Mouse (Mus musculus) right cerebral cortex, postnatal 14 days (tissue): ENCODE results near the gene Spock1.
A peak's percentile ranks its signal among the peaks of the same experiment; 100 is the strongest.

Experiments
- DNase-seq: peaks from one replicate; pipeline ENCODE4 v3.0.0; 2022

Gene Spock1

DNA sequence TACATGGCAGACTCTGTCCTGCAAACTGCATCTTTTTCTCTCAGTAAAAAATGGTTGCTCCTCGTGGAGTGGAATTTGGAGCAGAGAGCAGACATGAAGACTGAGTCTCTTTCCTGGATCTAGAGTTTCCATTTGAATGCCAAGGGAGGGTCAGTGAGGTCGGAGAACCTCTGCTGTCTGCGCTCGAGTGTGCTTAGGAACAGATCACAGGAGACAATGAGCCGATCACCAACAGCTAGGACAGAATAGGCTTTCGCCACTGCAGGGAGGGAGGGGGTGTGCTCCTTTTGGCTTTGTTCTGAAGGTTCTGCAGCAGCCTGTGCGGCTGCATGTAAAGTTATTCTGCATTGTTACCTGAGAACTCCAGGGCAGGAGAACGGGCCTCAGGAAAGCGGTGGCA is 49.6 kb downstream of the Spock1 start:
- no peak for DNase-seq

DNA sequence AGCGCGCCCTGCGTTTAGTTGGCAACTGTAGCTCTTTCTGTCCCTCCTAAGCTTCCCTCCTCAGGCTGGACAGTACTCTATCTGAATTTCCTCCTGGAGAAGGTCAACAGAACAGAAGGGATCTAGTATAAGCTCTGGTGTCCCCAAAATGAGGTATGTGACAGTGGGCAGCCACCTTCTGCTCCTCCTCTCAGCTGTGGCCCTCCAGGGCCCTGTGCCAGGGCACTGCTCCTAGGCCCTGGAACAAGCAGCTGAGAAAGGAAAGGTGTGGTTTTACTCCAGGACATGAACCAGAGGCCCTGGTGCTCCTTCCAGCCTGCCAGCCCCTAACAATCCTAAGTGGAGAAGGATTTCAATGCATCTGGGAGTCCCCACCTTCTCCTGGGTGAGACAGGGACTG is 51.1 kb downstream of the Spock1 start:
- no peak for DNase-seq

- DNase-seq, result no peak
Measured at GRCm38 (mm10) chr13:57856311-57856853, 51.8 kb downstream of the Spock1 start.

DNA sequence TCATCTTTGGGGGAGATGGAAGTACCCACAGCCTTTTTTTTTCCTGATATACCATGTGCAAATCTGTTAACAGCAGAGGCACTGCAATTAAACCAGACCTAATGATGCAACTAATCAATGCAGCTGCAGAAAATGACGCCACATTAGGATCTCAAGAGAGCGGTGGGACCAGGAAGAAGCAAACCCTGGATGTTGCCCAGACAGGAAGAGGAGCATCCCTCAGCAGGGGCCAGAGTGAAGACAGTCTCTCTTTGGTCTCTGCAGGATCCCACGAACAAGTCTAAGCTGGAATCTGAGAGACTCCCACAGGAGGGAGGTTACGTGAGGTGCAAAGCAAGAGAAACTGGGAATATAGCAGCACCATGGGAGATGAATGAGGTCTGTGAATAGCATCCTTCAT is 52.4 kb downstream of the Spock1 start:
- DNase-seq, result no peak

GRCm38 (mm10) chr13:57854416-57854815 is 53.7 kb downstream of the Spock1 start:
- no peak for DNase-seq

- no peak for DNase-seq
Measured at GRCm38 (mm10) chr13:57853621-57854020, 54.5 kb downstream of the Spock1 start.

- no peak for DNase-seq
Measured at GRCm38 (mm10) chr13:57853156-57853555, 55.0 kb downstream of the Spock1 start.

DNA sequence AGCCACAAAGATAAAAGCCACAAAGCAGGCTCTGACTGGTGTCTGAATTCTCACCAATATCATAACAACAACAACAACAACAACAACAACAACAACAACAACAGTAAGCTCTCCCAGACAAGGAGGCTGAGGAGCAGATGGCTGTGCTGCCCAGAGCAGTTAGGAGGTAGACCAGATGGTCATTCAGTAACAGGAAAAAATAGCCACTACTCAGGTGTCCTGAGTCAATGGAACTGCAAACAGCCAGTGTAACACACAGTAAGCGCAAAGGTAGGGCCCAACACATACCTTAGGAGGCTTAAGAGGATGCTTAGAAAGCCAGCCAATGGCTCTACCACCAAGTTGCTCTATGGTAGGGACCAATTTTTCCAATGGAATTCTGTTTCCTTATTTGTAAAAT is 59.2 kb downstream of the Spock1 start:
- DNase-seq, result no peak

DNA sequence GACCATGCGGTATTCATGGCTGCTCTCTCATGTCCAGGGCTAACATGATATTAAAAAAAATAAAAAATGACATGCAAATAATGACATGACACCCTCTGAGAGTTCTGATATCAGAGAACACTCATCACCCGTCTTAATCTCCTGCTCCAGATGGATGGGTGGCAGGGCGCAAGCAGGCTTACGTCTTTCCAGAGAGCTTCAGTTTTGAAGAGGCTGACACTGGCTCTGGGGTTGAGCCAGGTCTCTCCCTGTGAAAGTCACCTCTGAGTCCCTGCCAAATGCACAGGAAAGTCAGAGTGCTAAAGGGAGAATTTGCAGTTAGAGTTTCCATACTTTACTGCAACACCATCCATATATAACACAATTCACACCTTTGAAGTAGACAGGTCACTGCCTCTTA is 61.0 kb downstream of the Spock1 start:
- no peak for DNase-seq

- no peak for DNase-seq
Measured at GRCm38 (mm10) chr13:57846468-57846867, 61.7 kb downstream of the Spock1 start.

GRCm38 (mm10) chr13:57841141-57841848 is 66.8 kb downstream of the Spock1 start:
- no peak for DNase-seq

DNA sequence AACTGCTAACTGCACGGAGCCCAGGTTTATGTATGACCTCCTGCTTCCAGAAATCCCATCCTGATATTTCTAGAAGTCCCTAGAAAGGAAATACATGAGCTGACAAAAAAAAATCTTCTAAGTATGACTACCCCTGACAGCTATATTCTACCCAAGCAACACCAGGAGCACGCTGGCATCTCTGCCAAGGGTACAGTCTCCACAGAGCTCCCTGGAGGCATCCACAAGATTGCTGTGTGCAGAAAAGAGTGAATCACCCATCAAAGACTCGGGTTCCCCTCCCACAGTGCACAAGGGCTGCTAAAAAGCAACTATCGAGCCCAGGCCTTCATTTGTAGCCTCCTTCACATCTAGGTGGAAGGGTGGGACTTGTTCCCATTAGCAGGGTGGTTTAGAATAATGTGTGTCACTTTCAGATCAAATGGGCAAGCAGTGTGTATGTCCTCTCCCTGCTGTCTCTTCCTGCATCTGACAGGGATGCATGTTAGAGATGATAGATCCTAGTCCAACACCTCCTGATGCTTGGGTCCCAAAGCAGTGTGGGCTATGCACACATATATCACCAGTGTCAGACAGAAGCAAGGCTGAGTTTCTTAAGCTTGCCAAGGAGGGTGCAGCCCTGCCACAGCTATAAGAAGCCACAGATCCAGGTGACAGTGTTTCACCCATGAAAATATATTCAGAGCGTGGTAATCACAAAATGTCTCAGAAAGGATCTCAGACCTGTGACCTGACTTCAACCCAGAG is 70.3 kb downstream of the Spock1 start:
- DNase-seq, result peak; percentile 32

- DNase-seq, result no peak
Measured at GRCm38 (mm10) chr13:57831374-57832163, 76.6 kb downstream of the Spock1 start.

DNA sequence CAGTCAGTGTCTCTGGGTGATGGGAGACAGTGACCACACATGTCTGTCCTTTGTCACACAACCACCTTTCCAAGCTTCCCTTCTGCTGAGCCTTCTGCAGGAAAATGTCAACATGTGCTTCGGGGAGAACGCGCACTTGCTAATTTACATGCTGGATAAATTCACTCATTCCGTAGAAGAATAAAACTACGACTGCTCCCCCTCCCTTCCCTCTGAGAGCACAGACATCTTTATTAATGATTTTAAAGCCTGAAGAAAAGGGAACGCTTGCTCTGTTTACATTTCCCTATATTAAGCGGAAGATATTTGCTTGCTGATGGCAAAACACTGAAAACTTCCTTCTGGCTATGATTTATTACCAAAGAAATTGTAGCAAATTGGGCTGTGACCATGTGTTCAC is 77.2 kb downstream of the Spock1 start:
- DNase-seq, result no peak

GRCm38 (mm10) chr13:57830091-57830490 is 78.0 kb downstream of the Spock1 start:
- DNase-seq, result no peak

DNA sequence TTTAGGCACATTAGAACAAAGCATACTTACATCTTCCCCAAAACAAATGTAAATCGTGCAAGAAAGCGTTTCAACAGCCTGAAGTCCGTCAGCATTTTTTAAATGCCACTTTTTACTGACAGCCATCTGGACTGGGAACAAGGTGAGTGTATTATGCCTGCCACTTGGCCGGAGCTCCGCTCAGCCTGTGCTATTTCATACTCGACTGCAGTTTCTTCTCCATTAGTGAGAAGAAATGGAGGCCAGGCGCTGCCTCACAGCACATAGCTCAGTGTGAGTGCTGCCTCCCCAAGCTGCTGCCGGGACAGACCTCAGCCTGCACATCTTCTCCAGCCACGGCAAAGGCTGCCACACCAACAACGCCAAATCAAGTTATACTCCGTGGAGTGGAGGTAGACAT is 91.9 kb downstream of the Spock1 start:
- DNase-seq, result no peak

- DNase-seq, result no peak
Measured at GRCm38 (mm10) chr13:57812643-57813042, 95.5 kb downstream of the Spock1 start.

DNA sequence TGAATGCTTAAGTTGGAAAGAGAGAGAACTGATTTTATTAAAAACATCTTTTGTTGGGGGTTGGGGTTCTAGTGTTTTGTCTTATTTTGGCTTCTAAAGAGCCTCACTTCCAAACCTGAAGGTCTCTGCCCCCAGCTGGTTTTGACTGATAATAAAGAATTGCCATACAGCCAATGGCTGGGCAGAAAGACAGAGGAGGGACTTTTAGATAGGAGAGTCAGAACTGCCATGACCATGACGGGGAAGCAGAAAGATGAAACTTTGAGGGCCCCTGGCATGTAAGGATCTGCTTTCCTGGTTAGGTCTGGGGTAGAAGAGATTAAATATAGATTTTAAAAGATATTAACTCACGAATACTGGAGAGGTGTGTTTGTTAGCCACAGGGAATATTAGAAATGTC is 96.9 kb downstream of the Spock1 start:
- no peak for DNase-seq

DNA sequence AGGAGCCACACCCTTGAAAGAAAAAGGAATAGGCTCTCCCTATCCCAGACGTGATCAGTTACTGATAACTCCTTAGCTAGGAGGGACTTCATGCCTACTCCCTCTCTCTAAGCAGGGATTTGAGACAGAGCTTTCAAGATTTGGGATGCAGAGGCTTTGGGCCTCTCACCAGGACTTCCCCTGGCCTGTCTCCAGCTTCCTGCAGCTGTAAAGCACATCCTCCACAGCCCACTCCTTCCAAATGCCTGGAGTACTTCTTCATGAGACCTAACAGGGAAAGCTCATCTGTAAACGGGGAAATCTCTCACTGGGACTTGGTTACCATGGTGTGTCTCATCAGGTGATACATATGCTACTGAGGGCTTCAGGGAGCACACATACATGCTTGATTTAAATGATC is 97.3 kb downstream of the Spock1 start:
- no peak for DNase-seq

DNA sequence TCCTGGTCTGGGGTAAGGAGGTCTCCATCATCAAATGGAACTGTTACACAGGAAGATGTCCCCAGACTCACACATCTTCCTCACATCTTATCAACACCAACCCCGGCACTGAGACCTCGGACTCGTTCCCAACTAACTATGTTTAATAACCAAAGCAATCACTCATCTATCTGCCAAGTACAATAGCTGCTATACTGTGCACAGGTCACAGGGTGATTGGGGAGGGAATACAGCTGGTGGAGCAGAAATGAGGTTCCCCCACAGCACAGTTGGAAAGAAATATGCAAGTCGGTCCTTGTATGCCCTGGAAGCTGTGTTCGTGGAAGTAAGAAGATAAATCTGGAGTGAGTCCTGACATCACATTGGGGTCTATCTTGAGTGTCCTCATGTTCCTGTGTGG is 98.0 kb downstream of the Spock1 start:
- DNase-seq, result no peak

- no peak for DNase-seq
Measured at GRCm38 (mm10) chr13:57809603-57810002, 98.5 kb downstream of the Spock1 start.

DNA sequence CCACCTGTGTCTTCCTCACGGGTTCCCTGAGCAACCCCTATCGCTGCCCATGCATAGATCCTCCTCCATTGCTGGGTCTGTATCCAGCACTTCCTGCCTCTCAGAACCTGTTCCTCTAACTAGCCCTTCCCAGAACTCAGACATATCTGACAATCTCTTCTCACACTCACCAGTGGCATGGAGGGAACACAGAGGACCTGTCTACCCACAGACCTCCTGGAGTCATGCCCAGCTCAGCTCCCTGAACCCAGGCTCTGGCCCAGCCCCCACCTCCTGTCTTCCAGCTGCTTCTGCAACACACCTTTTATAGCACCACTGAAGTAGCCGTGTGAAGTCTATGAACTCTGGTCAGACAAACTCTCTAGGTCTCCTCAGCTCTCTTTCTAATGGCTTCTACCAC is 101.3 kb downstream of the Spock1 start:
- no peak for DNase-seq

DNA sequence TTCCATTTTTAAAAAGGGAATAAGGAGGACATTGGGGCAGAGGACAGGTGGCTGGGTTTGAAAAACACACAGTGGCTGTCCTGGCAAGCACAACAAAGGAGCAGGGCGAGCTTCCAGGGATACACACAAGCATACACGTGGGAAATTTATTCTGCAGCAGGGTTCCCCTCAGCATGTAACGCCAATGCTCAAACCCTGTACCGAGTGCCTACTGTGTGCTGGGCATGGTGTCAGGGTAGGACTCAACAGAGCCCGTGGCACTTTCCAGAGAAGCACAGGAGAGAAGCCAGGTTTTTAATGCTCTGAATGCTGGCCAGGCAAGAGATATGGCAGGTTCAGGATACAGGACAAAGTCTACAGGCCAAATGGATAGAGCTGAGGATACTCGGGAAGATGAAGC is 101.8 kb downstream of the Spock1 start:
- no peak for DNase-seq

- no peak for DNase-seq
Measured at GRCm38 (mm10) chr13:57798633-57799032, 109.5 kb downstream of the Spock1 start.
